Mouse (Mus musculus) gastrocnemius, postnatal 10 days (tissue): ENCODE results near the gene Timm13. TPM values are rescaled to one million over a fixed set of nuclear protein-coding genes. Genes with fewer than 3 reads are reported as not detected.

Source experiments
- DNase-seq: peaks from one replicate; pipeline ENCODE4 v3.0.0; 2021; ENCODE audit warnings: mixed read lengths
- total RNA-seq, 2 experiments: library from RNA; stranded (reverse); gene quantifications; 2 replicates each; pipeline ENCODE4 v1.2.3; 2021

Timm13 gene
- total RNA-seq, 2 experiments from 2014 or later = 113 to 127 TPM

- DNase-seq = peak; percentile 37
Measured at GRCm38 (mm10) chr10:80932700-80933420, 32.1 kb upstream of the Timm13 start.

GRCm38 (mm10) chr10:80932206-80932605, 31.4 kb upstream of the Timm13 start:
- DNase-seq = peak; percentile 41

GRCm38 (mm10) chr10:80931695-80932094, 30.9 kb upstream of the Timm13 start:
- DNase-seq = no peak

GRCm38 (mm10) chr10:80931153-80931671, 30.4 kb upstream of the Timm13 start:
- DNase-seq = peak; percentile 55

GRCm38 (mm10) chr10:80930361-80931152, 29.8 kb upstream of the Timm13 start:
- DNase-seq = peak; percentile 60

GRCm38 (mm10) chr10:80929299-80930226, 28.8 kb upstream of the Timm13 start, which contains the start of gene Gadd45b:
Gene Gadd45b, plus strand, starts transcription at chr10:80930073.
- peak; percentile 98 for DNase-seq

- peak; percentile 91 for DNase-seq
Measured at GRCm38 (mm10) chr10:80928586-80929298, 28.0 kb upstream of the Timm13 start.

GRCm38 (mm10) chr10:80925472-80925871, 24.7 kb upstream of the Timm13 start:
- DNase-seq = no peak

GRCm38 (mm10) chr10:80921923-80922322, 21.2 kb upstream of the Timm13 start:
- DNase-seq = no peak

- peak; percentile 77 for DNase-seq
Measured at GRCm38 (mm10) chr10:80917779-80918434, 17.1 kb upstream of the Timm13 start, which contains the start of gene Lmnb2. Gene Lmnb2, minus strand, starts transcription at chr10:80918245.

- no peak for DNase-seq
Measured at GRCm38 (mm10) chr10:80917336-80917778, 16.6 kb upstream of the Timm13 start.

GRCm38 (mm10) chr10:80915736-80916135, 15.0 kb upstream of the Timm13 start:
- no peak for DNase-seq

- DNase-seq = no peak
Measured at GRCm38 (mm10) chr10:80915260-80915659, 14.5 kb upstream of the Timm13 start.

GRCm38 (mm10) chr10:80914253-80914656, 13.5 kb upstream of the Timm13 start:
- peak; percentile 64 for DNase-seq

GRCm38 (mm10) chr10:80913364-80914011, 12.7 kb upstream of the Timm13 start:
- no peak for DNase-seq

GRCm38 (mm10) chr10:80911891-80912290, 11.1 kb upstream of the Timm13 start:
- DNase-seq = no peak

- no peak for DNase-seq
Measured at GRCm38 (mm10) chr10:80911354-80911753, 10.6 kb upstream of the Timm13 start.

- DNase-seq = peak; percentile 58
Measured at GRCm38 (mm10) chr10:80909375-80910162, 8.8 kb upstream of the Timm13 start.

- DNase-seq = no peak
Measured at GRCm38 (mm10) chr10:80904709-80905108, 3.9 kb upstream of the Timm13 start.
